Mouse (Mus musculus) kidney, embryonic 14.5 days (tissue): ENCODE measurements at regions not wholly inside any gene's neighbourhood (a gene's known extent, or its start where the extent isn't known, plus 50 kb on each side); places are given as distances from the start of the nearest gene placed in this dataset.

ENCODE experiments used
- ATAC-seq: fragments of 200-750 bp; cut with Nextera tagmentation; 2 replicates; pipeline ENCODE4 v1.8.0; 2017; ENCODE audit warnings: moderate number of reproducible peaks, mild to moderate bottlenecking, moderate TSS enrichment, moderate library complexity; ENCODE audit not compliant: low FRiP score, low TSS enrichment
- H3K27ac ChIP-seq: fragments of 300-500 bp; sonication (generic); 2 replicates; pipeline ENCODE4 v1.5.1; 2014; ENCODE audit warnings: low read depth, mild to moderate bottlenecking, low read length, moderate library complexity, mixed read lengths
- H3K27me3 ChIP-seq: fragments of 300-500 bp; sonication (generic); 2 replicates; pipeline ENCODE4 v1.6.1; 2014; ENCODE audit warnings: mild to moderate bottlenecking, low read length; ENCODE audit not compliant: control insufficient read depth, insufficient read depth
- H3K36me3 ChIP-seq: fragments of 300-500 bp; sonication (generic); 2 replicates; pipeline ENCODE4 v1.6.1; 2014; ENCODE audit warnings: low read length, mixed read lengths; ENCODE audit not compliant: control insufficient read depth, insufficient read depth
- H3K4me1 ChIP-seq: fragments of 300-500 bp; sonication (generic); 2 replicates; pipeline ENCODE4 v1.6.1; 2014; ENCODE audit warnings: low read length, mixed read lengths; ENCODE audit not compliant: control insufficient read depth, insufficient read depth
- H3K4me2 ChIP-seq: fragments of 300-500 bp; sonication (generic); replicated peaks from 2 replicates; pipeline ENCODE4 v1.6.1; 2014; ENCODE audit warnings: low read depth, mild to moderate bottlenecking, low read length
- H3K4me3 ChIP-seq: fragments of 300-500 bp; sonication (generic); 2 replicates; pipeline ENCODE4 v1.5.1; 2014; ENCODE audit warnings: mild to moderate bottlenecking, low read length
- H3K9ac ChIP-seq: fragments of 300-500 bp; sonication (generic); 2 replicates; pipeline ENCODE4 v1.6.1; 2014; ENCODE audit warnings: low read depth, mild to moderate bottlenecking, low read length, moderate library complexity
- H3K9me3 ChIP-seq: fragments of 300-500 bp; sonication (generic); 2 replicates; pipeline ENCODE4 v1.6.1; 2016; ENCODE audit warnings: low read length; ENCODE audit not compliant: control insufficient read depth
- WGBS: fragments of 180-500 bp; shearing (Covaris S2); extraction: QIAGEN DNeasy Blood & Tissue Kit; methylation state at CpG from one replicate; pipeline ENCODE4 v1.1.7; 2014; 5-methylcytosine and 5-hydroxymethylcytosine counted together

DNA sequence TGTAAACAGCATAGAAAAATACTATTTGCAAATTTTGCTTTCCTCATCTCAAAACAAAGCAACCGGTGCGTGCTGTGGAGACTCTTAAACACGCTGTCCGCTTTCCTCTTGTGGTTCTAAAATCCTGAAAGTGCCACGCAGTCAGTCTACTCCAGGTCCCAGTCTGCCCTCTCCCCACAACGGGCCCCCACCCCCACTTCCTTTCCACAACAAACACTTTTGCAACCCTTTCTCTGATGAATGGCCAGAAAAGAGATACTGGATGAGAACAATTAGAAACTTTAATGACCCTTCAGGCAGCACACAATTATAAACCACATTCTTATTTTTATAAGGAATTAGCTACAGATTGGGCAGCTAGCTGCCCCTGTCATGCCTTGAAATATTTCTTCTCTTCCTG is 111.1 kb upstream of the Ubash3b start:
- peak overlapping the region; percentile 61; the same call in 1 of the 2 replicates for H3K27ac ChIP-seq
- no peak for ATAC-seq
- H3K9me3 ChIP-seq, result no peaks in the 10 kb centered on the region
- H3K4me2 ChIP-seq, result peak overlapping the region; percentile 45
- peaks cover 13% of the 10 kb centered on the region; the same call in 1 of the 2 replicates for H3K4me1 ChIP-seq
- H3K9ac ChIP-seq, result 0 out of 2 replicates have a peak overlapping the region, but pooled peaks have one; percentile 20
- no peaks in the 10 kb centered on the region for H3K36me3 ChIP-seq
- peak overlapping the region; percentile 33 for H3K4me3 ChIP-seq
- 14% methylated on average over 6 of the region's 6 CpGs for WGBS
- no peaks in the 10 kb centered on the region for H3K27me3 ChIP-seq

DNA sequence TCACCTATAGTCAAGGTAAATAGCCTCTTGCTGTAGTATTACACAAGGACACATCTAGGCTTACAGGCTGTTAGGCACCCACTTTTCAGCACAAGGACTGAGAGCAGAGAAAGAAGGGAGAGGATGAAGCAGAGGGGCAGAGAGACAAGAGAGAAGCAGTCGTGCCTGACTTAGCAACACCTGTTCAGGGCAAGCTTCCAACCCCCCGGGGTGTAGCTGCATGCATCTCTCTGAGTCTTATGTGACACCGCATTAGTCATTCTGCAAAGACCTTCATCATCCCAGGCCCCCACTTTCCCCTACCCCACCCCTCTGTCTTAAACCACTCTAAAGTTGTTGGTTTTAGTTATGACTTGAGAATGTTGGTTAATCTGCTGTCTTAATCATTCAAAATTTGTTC is 106.6 kb upstream of the Ubash3b start:
- H3K36me3 ChIP-seq, result no peaks in the 10 kb centered on the region
- no peaks in the 10 kb centered on the region for H3K27me3 ChIP-seq
- H3K4me2 ChIP-seq, result no peak overlapping the region
- ATAC-seq, result no peak
- H3K9ac ChIP-seq, result no peak overlapping the region
- peaks cover 7% of the 10 kb centered on the region; the same call in 1 of the 2 replicates for H3K4me1 ChIP-seq
- 52% methylated on average over 3 of the region's 3 CpGs for WGBS
- no peak overlapping the region for H3K4me3 ChIP-seq
- no peaks in the 10 kb centered on the region for H3K9me3 ChIP-seq
- H3K27ac ChIP-seq, result no peak overlapping the region

DNA sequence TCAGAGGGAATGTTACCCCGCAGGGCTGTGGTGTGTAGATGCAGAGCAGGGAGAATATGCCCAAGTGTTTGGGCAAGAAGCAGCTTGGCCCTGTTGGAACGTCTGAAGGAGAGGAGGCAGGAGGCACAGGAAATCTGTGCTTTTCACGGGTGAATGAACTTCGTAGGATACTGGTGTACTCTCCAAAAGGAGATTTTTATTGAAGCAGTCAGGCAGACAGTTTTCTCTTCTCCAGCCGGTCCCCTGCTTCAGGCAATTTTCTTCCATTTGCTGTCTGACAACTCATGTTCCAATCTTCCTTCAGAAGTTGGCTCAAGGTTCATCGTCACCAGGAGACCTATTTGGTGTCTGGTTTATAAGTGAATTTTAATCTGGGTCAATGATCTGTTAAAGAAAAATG is 103.0 kb upstream of the Ubash3b start:
- Histone ChIP-seq H3K4me1 (no peaks in the 10 kb centered on the region), H3K9me3 (no peaks in the 10 kb centered on the region), H3K27ac (no peak overlapping the region), H3K36me3 (no peaks in the 10 kb centered on the region), H3K27me3 (no peaks in the 10 kb centered on the region), H3K9ac (no peak overlapping the region), H3K4me3 (no peak overlapping the region), H3K4me2 (no peak overlapping the region)
- no peak for ATAC-seq
- 26% methylated on average over 6 of the region's 6 CpGs for WGBS

DNA sequence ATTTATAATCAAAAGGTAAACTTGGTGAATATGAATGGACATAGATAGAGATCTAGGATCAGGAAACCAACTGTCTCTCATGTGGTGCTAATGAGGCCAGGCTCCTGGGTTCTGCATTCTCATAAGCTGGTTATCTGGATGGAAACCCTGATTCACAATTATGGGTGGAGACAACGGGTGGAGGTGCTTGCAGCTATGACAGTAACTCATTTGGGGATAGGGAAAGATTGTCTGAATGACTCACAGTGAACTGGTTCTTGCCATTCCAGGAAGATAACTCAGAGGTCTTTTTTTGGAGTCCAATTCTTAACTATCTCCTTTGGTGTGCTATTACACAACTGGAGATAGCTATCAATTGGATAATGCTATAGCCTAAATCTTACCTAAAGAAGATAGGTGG is 95.7 kb upstream of the Ubash3b start:
- Histone ChIP-seq H3K4me2 (no peak overlapping the region), H3K9me3 (no peaks in the 10 kb centered on the region), H3K4me3 (no peak overlapping the region), H3K27ac (no peak overlapping the region), H3K36me3 (no peaks in the 10 kb centered on the region), H3K4me1 (no peaks in the 10 kb centered on the region), H3K9ac (no peak overlapping the region), H3K27me3 (no peaks in the 10 kb centered on the region)
- WGBS, result 79% methylated on average over 1 of the region's 1 CpGs
- no peak for ATAC-seq

DNA sequence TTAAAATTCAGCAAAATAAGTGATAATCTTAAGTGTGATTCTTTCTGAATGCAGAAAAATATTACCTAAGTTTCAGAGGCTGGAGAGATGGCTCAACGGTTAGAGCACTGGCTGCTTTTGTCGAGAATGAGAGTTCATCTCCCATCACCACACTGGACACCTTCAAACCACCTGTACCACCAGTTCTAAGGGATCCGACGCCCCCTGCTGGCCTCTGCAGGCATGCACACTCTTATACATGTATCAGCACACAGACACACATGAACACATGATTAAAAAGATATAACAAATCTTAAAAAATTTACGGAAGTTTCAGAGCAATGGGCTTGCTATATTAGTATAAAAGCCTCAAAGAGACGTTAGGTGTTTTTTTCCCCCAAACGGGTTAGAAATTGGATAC is 80.9 kb upstream of the Ubash3b start:
- no peaks in the 10 kb centered on the region for H3K9me3 ChIP-seq
- H3K4me2 ChIP-seq, result no peak overlapping the region
- no peaks in the 10 kb centered on the region for H3K4me1 ChIP-seq
- H3K27ac ChIP-seq, result no peak overlapping the region
- ATAC-seq, result no peak
- WGBS, result 88% methylated on average over 7 of the region's 7 CpGs
- no peaks in the 10 kb centered on the region for H3K27me3 ChIP-seq
- H3K9ac ChIP-seq, result no peak overlapping the region
- no peak overlapping the region for H3K4me3 ChIP-seq
- H3K36me3 ChIP-seq, result no peaks in the 10 kb centered on the region

DNA sequence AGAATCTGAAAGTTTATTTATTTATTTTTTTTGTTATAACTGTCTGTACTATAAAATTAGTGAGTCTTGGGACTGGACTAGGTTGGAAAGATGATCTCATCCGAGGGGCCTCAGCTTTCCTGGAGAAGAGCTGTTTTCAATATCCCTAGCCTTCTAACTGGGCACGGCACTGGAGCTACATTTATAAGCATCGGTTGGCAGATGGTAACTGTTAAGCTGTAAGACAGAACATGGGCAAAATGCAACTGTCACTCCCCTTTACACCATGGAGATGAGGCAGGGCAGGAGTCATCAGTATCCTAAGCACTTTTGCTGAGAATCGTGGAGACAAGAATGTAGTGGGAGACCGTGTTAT is 77.6 kb upstream of the Ubash3b start:
- Histone ChIP-seq H3K36me3 (no peaks in the 10 kb centered on the region), H3K4me1 (no peaks in the 10 kb centered on the region), H3K4me3 (no peak overlapping the region), H3K9me3 (no peaks in the 10 kb centered on the region), H3K9ac (no peak overlapping the region), H3K4me2 (no peak overlapping the region), H3K27me3 (no peaks in the 10 kb centered on the region), H3K27ac (no peak overlapping the region)
- WGBS, result 60% methylated on average over 5 of the region's 5 CpGs
- ATAC-seq, result no peak

DNA sequence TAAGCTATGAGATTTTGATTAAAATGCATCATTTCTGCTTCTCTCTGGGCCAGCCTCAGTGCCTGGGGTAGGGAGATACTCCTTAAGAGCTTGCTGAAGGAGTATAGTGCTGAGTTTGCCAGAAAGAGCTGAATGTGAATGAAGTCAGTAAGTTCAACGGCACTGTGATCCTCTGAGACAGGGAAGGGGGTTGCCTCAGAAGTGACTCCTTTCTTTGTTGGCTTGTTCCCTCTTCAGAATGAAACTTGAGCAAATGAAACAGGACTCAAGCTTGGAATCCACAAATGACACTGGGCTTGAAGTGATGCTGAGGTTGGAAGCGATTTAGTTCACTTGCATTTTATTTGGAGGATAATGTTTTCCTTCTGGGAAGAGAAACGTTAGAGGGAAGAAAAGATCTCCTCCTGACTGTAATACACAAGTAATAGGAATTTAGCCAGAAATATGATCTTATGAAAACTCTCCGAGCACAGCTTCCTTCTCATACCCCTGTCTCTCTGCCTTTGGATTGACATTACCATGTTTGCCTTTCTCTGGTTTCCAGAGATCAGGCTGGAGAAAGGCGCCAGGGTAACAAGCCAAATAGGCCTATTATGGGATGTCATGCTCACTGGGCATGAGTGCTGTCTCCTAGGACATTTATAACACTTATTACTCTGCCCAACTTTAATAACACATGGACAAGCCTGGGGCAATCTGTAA is 77.0 kb upstream of the Ubash3b start:
- Histone ChIP-seq H3K36me3 (no peaks in the 10 kb centered on the region), H3K4me1 (no peaks in the 10 kb centered on the region), H3K9me3 (no peaks in the 10 kb centered on the region), H3K27me3 (no peaks in the 10 kb centered on the region), H3K4me3 (no peak overlapping the region), H3K27ac (no peak overlapping the region), H3K4me2 (no peak overlapping the region), H3K9ac (no peak overlapping the region)
- ATAC-seq, result no peak
- WGBS, result 53% methylated on average over 5 of the region's 5 CpGs

DNA sequence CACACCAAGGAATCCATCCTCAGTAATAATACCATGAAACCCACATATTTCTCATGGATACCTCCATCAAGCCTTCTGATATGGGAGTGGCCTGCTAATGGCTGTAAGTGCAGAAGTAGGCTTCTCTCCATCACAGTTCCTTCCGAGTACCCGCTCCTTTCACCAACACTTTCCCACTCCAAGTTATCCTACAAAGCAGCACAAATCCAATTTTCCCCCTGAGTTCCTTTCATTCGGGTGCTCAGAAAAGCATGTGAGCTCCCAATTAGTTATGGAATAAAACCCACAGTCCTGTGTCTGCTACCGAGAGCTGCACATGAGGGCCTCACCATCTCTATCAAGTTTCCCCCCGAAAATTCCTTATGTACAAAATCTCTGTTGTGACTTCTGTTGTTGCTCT is 75.8 kb upstream of the Ubash3b start:
- Histone ChIP-seq H3K9ac (no peak overlapping the region), H3K4me2 (no peak overlapping the region), H3K4me3 (no peak overlapping the region), H3K27ac (no peak overlapping the region), H3K9me3 (no peaks in the 10 kb centered on the region), H3K36me3 (no peaks in the 10 kb centered on the region), H3K27me3 (no peaks in the 10 kb centered on the region), H3K4me1 (no peaks in the 10 kb centered on the region)
- 92% methylated on average over 5 of the region's 5 CpGs for WGBS
- ATAC-seq, result no peak

DNA sequence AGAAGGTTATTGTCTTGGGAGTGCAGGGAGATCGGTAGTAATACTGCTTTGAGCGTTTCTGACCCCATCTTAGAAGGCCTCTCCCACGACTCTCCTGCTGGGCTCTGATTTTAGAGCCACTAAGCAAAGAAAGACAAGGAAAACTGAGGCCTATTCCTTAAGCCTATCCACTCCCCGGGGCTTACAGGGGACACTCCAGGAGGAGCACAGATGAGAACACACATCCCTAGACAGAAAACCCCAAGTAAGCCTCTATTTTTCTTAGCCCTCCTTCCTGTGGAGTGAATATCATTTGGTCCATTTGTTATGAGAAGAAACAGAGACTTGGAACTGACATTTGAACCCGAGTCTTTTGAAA is 67.7 kb upstream of the Ubash3b start:
- Histone ChIP-seq H3K9me3 (no peaks in the 10 kb centered on the region), H3K9ac (peak overlapping the region; percentile 62), H3K4me1 (peaks cover 6% of the 10 kb centered on the region; the same call in 1 of the 2 replicates), H3K4me2 (peak overlapping the region; percentile 49), H3K4me3 (peak overlapping the region; percentile 35), H3K27ac (peak overlapping the region; percentile 65; the same call in 1 of the 2 replicates), H3K27me3 (no peaks in the 10 kb centered on the region), H3K36me3 (no peaks in the 10 kb centered on the region)
- 6% methylated on average over 5 of the region's 5 CpGs for WGBS
- peak; percentile 50 for ATAC-seq
